Mouse (Mus musculus) left cerebral cortex, postnatal 14 days (tissue): ENCODE data around the gene Nfatc3. TPM values are rescaled to one million over a fixed set of nuclear protein-coding genes. Genes with fewer than 3 reads are reported as not detected.
A peak's percentile ranks its signal among the peaks of the same experiment; 100 is the strongest.

Experiments
- DNase-seq, 2 experiments: peaks; one replicate each; pipeline ENCODE4 v3.0.0; 2021 to 2022; ENCODE audit warnings: low spot score in 2 of 2, mixed read lengths in 1 of 2
- intact Hi-C: fragments of 180-260 bp; cut with DNase I; formaldehyde crosslinking; loops from one replicate; pipeline ENCODE4 v1.15.1; 2025
- total RNA-seq, 2 experiments: library from RNA; stranded (reverse); gene quantifications; 2 replicates each; pipeline ENCODE4 v1.2.3; 2021

The Nfatc3 gene
- total RNA-seq, 2 experiments from 2014 or later, result 9.2 to 9.7 TPM

GRCm38 (mm10) chr8:106168356-106169016, 109.8 kb downstream of the Nfatc3 start, which contains the start of gene Slc7a6:
Slc7a6 (plus strand) TSS chr8:106168857.
- peak; percentile 76 to 88 for DNase-seq
- intact Hi-C loops, result loop anchor here (5.0 to 10.0 kb wide), 2 partner anchors 34 to 236 kb away; no protein-coding TSS in a partner anchor

- intact Hi-C loops, result loop anchor here (5.0 to 10.0 kb wide), 2 partner anchors 33 to 236 kb away; no protein-coding TSS in a partner anchor
- peak; percentile 47 to 72 for DNase-seq
Observed at GRCm38 (mm10) chr8:106169017-106169933, 110.6 kb downstream of the Nfatc3 start.

GRCm38 (mm10) chr8:106169934-106170480, 111.4 kb downstream of the Nfatc3 start:
- intact Hi-C loops, result loop anchor here (5.0 to 10.0 kb wide), 2 partner anchors 32 to 235 kb away; no protein-coding TSS in a partner anchor

GRCm38 (mm10) chr8:106173566-106173965, 114.9 kb downstream of the Nfatc3 start:
- intact Hi-C loops, result no loop called here
- no peak for DNase-seq

More at GRCm38 (mm10) chr8:106169934-106170480, 111.4 kb downstream of the Nfatc3 start:
- DNase-seq, result no peak

GRCm38 (mm10) chr8:106176891-106177290, 118.3 kb downstream of the Nfatc3 start:
- intact Hi-C loops, result no loop called here
- no peak for DNase-seq

GRCm38 (mm10) chr8:106177594-106177993, 119.0 kb downstream of the Nfatc3 start:
- no peak for DNase-seq
- intact Hi-C loops, result no loop called here

GRCm38 (mm10) chr8:106178428-106178827, 119.8 kb downstream of the Nfatc3 start:
- DNase-seq, result no peak

More at GRCm38 (mm10) chr8:106178428-106178827, 119.8 kb downstream of the Nfatc3 start:
- intact Hi-C loops, result no loop called here

Other genes with a start within 250 kb of the Nfatc3 start
- 10 to 100 TPM; 24.6 to 26.4 TPM for gene Ranbp10, start 231.5 kb upstream of the Nfatc3 start, total RNA-seq
- under 1 TPM in 1 of 2 experiments, not detected in 1; 0.18 TPM for gene Tsnaxip1, start 231.1 kb upstream of the Nfatc3 start, total RNA-seq
- gene Cenpt, start 205.6 kb upstream of the Nfatc3 start, total RNA-seq, result 10 to 100 TPM; 17.6 to 17.7 TPM
- 10 to 100 TPM; 34.7 to 38.5 TPM for gene Thap11, start 203.7 kb upstream of the Nfatc3 start, total RNA-seq
- gene Nutf2, start 198.3 kb upstream of the Nfatc3 start, total RNA-seq, result 10 to 100 TPM; 33.4 to 35.9 TPM
- 10 to 100 TPM; 59.8 to 62.1 TPM for gene Edc4, start 178.0 kb upstream of the Nfatc3 start, total RNA-seq
- 1 to 10 TPM; 1.8 to 2.2 TPM for gene Nrn1l, start 165.3 kb upstream of the Nfatc3 start, total RNA-seq
- gene Pskh1, start 158.4 kb upstream of the Nfatc3 start, total RNA-seq, result 1 to 10 TPM; 7.4 to 7.5 TPM
- gene Ctrl, start 125.0 kb upstream of the Nfatc3 start, total RNA-seq, result 1 to 10 TPM; 1.0 to 1.1 TPM
- gene Psmb10, start 120.4 kb upstream of the Nfatc3 start, total RNA-seq, result 10 to 100 TPM; 80.7 TPM
- gene Lcat, start 115.5 kb upstream of the Nfatc3 start, total RNA-seq, result 10 to 100 TPM; 20.0 to 21.9 TPM
- 10 to 100 TPM; 19.2 to 21.3 TPM for gene Slc12a4, start 92.7 kb upstream of the Nfatc3 start, total RNA-seq
- not detected for gene Dpep3, start 79.4 kb upstream of the Nfatc3 start, total RNA-seq
- gene Dus2, start 67.5 kb upstream of the Nfatc3 start, total RNA-seq, result 10 to 100 TPM; 15.9 to 18.2 TPM
- gene Dpep2nb, start 52.9 kb upstream of the Nfatc3 start, total RNA-seq, result not detected
- gene Ddx28, start 47.0 kb upstream of the Nfatc3 start, total RNA-seq, result 10 to 100 TPM; 13.4 to 13.8 TPM
- under 1 TPM in 1 of 2 experiments, not detected in 1; 0.79 TPM for gene Esrp2, start 78.1 kb downstream of the Nfatc3 start, total RNA-seq
- 10 to 100 TPM; 23.0 to 25.3 TPM for gene Pla2g15, start 91.6 kb downstream of the Nfatc3 start, total RNA-seq
- 10 to 100 TPM; 26.8 to 29.9 TPM for gene Slc7a6, start 110.0 kb downstream of the Nfatc3 start, total RNA-seq
- 10 to 100 TPM; 26.8 to 28.3 TPM for gene Slc7a6os, start 152.1 kb downstream of the Nfatc3 start, total RNA-seq
- 10 to 100 TPM; 37.1 to 37.8 TPM for gene Prmt7, start 152.1 kb downstream of the Nfatc3 start, total RNA-seq